Mouse (Mus musculus) skeletal muscle tissue, postnatal 0 days (tissue): Measurements from ENCODE around the gene Scp2d1. TPM values are rescaled to one million over a fixed set of nuclear protein-coding genes. Genes with fewer than 3 reads are reported as not detected.

Experiments used
- polyA plus RNA-seq: library from polyadenylated mRNA; unstranded; fragments of >200 nt; fragmentation: Nextera tagmentation; extraction: Ambion mirVana; gene quantifications from 2 replicates; pipeline ENCODE4 v1.2.1, GENCODE M21; 2015

Scp2d1 gene
- polyA plus RNA-seq = not detected in 2 replicates

DNA sequence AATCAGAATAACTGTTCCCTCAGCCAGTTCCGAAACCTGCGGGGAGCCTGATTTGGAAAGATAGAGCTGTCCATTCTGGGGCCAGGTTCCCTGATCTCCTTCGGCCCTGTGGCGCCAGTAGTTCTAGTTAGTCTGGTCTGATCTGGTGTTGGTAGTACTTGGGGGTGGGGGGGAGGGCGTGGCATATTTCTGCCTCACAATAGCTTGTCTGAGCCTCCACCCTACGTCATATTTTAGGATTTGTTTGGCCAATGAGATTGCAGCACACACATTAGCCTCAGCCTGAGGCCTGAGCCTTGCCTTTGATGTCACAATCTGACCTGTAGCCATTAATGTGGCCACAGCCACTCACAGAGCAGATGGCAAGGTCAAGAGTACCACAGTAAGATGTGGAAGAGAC is at the start of gene Scp2d1:
TSS of gene Scp2d1 (plus strand) at position 301 of the 400 bp plus-strand sequence.

Other genes with a start within 250 kb of the Scp2d1 start
- gene Smim26, start 229.6 kb upstream of the Scp2d1 start, polyA plus RNA-seq = 59.5 and 68.0 TPM in 2 replicates
- gene Dtd1, start 223.8 kb upstream of the Scp2d1 start, polyA plus RNA-seq = 20.0 and 20.3 TPM in 2 replicates